Mouse (Mus musculus): ENCODE results near the gene Usp51. TPM values are rescaled to one million over a fixed set of nuclear protein-coding genes. Genes with fewer than 3 reads are reported as not detected.

The Usp51 gene
- total and polyA plus RNA-seq, 3 experiments: not detected

Other genes with a start within 250 kb of the Usp51 start
- 1 to 10 TPM; 3.2 to 5.2 TPM for gene Shroom2, start 237.0 kb upstream of the Usp51 start, total RNA-seq (2021)
- gene Shroom2, start 237.0 kb upstream of the Usp51 start, polyA plus RNA-seq (2012; rRNA removed): 1.3 and 2.0 TPM in 2 replicates
- gene Gpr143, start 224.5 kb upstream of the Usp51 start, total RNA-seq (2021): not detected
- not detected in 2 replicates for gene Gpr143, start 224.5 kb upstream of the Usp51 start, polyA plus RNA-seq (2012; rRNA removed)
- gene Mageh1, start 31.1 kb downstream of the Usp51 start, total RNA-seq (2021): 10 to 100 TPM; 10.3 to 10.9 TPM
- gene Mageh1, start 31.1 kb downstream of the Usp51 start, polyA plus RNA-seq (2012; rRNA removed): 4.0 and 5.7 TPM in 2 replicates
- gene Foxr2, start 112.3 kb downstream of the Usp51 start, total RNA-seq (2021): not detected
- not detected in 2 replicates for gene Foxr2, start 112.3 kb downstream of the Usp51 start, polyA plus RNA-seq (2012; rRNA removed)
- 1 to 10 TPM; 3.6 to 4.0 TPM for gene Rragb, start 133.5 kb downstream of the Usp51 start, total RNA-seq (2021)
- 2.0 and 3.5 TPM in 2 replicates for gene Rragb, start 133.5 kb downstream of the Usp51 start, polyA plus RNA-seq (2012; rRNA removed)
- under 1 TPM; 0.13 to 0.20 TPM for gene Klf8, start 231.0 kb downstream of the Usp51 start, total RNA-seq (2021)
- gene Klf8, start 231.0 kb downstream of the Usp51 start, polyA plus RNA-seq (2012; rRNA removed): 0.21 and 0.35 TPM in 2 replicates